Mouse (Mus musculus) ES-Bruce4 (cell line): ENCODE data around the gene Hes6. TPM values are rescaled to one million over a fixed set of nuclear protein-coding genes. Genes with fewer than 3 reads are reported as not detected.

Experiments
- H3K27ac ChIP-seq: 2 replicates; pipeline ENCODE4 v1.5.1; 2012; ENCODE audit warnings: low read length, inconsistent platforms; ENCODE audit not compliant: insufficient read depth
- H3K27me3 ChIP-seq: 2 replicates; pipeline ENCODE4 v1.6.1; 2012; ENCODE audit warnings: mild to moderate bottlenecking, low read length, inconsistent platforms; ENCODE audit not compliant: control insufficient read depth, poor library complexity, insufficient read depth, severe bottlenecking
- H3K36me3 ChIP-seq: 2 replicates; pipeline ENCODE4 v1.6.1; 2012; ENCODE audit warnings: inconsistent platforms, mild to moderate bottlenecking, low read length, moderate library complexity; ENCODE audit not compliant: control insufficient read depth, poor library complexity, insufficient read depth, severe bottlenecking
- H3K4me1 ChIP-seq: one replicate; pipeline ENCODE4 v1.8.1; 2011; ENCODE audit warnings: low read length; ENCODE audit not compliant: control insufficient read depth, insufficient read depth
- H3K4me3 ChIP-seq: 2 replicates; pipeline ENCODE4 v1.5.1; 2011; ENCODE audit warnings: low read depth, mild to moderate bottlenecking, low read length
- H3K9ac ChIP-seq: 2 replicates; pipeline ENCODE4 v1.6.1; 2012; ENCODE audit warnings: low read depth, mild to moderate bottlenecking, inconsistent platforms; ENCODE audit not compliant: poor library complexity, severe bottlenecking
- H3K9me3 ChIP-seq: replicated peaks from 2 replicates; pipeline ENCODE4 v1.6.1; 2012; ENCODE audit warnings: mild to moderate bottlenecking, low read length, inconsistent platforms; ENCODE audit not compliant: control insufficient read depth, poor library complexity, insufficient read depth, severe bottlenecking
- CTCF ChIP-seq: IDR thresholded peaks from one replicate; pipeline ENCODE4 v1.8.1; 2011; ENCODE audit warnings: low read depth, low read length
- EP300 ChIP-seq: IDR thresholded peaks from 2 replicates; pipeline ENCODE4 v1.6.1; 2011; ENCODE audit warnings: low read depth, low read length; ENCODE audit not compliant: insufficient read depth
- POLR2A ChIP-seq: IDR thresholded peaks from one replicate; pipeline ENCODE4 v1.8.1; 2011; ENCODE audit warnings: low read length; ENCODE audit not compliant: insufficient read depth
- polyA plus RNA-seq: library from polyadenylated mRNA; stranded (reverse); fragments of >200 nt; gene quantifications from 2 replicates; pipeline ENCODE4 v1.2.4, GENCODE M21; 2011; ENCODE audit warnings: low read depth; ENCODE audit not compliant: missing spikeins, insufficient read depth, insufficient read length

Gene Hes6
- polyA plus RNA-seq, 1 experiment, result 13.0 TPM

DNA sequence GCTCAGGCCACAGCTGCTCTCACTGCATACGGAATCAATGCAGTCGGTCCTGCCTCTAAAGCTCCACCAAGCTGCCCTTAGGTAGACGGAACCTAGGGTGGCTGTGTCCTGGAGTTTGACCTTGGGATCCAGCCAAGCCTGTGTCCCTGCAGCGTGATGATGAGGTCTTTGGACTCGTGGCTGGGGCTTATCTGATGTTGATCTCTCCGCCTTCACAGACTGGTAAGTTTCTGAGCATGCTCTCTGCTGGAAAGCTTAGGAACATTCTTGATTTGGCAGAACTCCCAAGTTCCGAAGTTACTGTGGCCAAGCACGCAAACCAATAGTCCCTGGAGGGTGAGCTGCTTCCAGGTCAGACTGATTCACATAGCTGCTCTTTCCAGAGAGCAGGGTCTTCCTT is 32.2 kb upstream of the Hes6 start:
- Histone ChIP-seq H3K27me3 (no peaks in the 10 kb centered on the region), H3K4me3 (no peak overlapping the region), H3K4me1 (no peaks in the 10 kb centered on the region), H3K9me3 (no peaks in the 10 kb centered on the region), H3K27ac (no peak overlapping the region), H3K36me3 (no peaks in the 10 kb centered on the region), H3K9ac (no peak overlapping the region)
- no peak for TF ChIP-seq POLR2A
- TF ChIP-seq CTCF, result no peak
- TF ChIP-seq EP300, result no peak

DNA sequence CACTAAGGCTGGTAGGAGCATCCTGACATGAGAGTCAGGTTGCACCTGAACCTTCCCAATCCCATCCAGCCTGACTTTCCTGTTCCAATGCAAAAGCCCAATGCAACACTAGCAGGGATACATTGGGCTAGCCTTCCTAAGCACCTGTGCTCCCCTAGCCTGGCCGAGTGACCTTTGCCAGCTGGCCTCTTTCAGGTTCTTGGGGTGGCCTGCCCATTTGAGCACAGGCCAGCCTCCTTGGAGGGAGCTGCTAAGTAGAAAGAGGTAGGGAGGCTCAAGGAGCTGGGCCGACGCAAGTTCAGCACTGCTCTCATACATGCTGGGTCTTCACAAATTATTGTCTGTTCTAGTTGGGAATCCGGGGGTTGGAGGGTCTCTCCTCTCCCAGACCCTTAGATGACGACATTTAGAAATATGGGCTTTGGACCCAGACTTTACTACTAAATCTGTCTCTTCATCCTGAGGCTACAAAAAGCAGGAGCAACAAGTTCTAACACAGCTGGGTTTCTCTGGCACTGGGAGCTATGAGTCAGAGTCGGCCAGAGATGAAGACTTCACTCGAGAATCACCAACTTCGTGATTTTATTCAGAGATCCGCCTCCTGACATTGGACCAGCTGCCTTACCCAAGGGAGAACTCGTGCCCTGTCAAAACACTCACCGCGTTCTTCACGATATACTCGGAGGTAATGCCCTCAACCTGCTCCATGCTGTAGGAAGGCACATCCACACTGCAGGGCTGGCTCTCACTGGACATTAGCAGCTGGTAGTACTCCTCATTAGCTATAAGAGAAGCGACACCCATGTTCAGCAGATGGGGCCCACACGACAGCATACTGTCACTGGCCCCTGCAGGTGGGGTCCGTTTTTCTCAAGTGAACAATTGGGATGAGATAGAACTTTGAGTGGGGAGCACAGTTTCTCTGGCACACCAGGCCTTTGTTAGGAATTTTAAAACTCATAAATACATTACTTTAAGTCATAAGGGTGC is 31.3 kb upstream of the Hes6 start:
- no peaks in the 10 kb centered on the region for H3K9me3 ChIP-seq
- H3K4me1 ChIP-seq, result no peaks in the 10 kb centered on the region
- H3K36me3 ChIP-seq, result no peaks in the 10 kb centered on the region
- TF ChIP-seq CTCF (no peak), POLR2A (no peak), EP300 (no peak)
- H3K9ac ChIP-seq, result no peak overlapping the region
- H3K27ac ChIP-seq, result no peak overlapping the region
- no peak overlapping the region for H3K4me3 ChIP-seq
- H3K27me3 ChIP-seq, result no peaks in the 10 kb centered on the region

DNA sequence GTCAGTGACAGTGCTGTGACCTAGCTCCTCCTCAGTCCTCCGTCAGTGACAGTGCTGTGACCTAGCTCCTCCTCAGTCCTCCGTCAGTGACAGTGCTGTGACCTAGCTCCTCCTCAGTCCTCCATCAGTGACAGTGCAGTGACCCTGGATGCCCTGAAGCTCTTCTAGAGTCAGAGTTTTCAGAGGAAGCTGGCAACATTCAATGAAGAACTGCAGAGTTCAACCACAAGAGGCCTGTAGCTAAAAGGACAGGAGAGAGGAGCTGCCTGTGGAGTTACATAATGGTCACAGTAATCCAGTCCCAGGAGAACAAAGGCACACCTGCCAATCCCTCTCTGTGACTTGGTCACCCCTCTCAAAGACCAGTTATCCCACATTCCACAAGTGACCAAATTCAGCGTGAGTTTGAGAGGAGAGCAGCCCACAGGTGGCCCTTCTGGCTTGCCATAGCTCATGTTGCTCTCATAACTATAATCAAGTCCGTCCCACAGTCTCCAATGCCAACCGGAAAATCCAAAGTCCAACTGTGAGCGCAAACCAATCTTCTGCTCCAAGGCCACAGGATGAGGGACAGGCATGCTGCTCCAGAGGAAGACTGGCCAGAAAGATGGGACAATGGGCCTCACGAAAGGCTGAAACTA is 28.6 kb upstream of the Hes6 start:
- no peak overlapping the region for H3K9ac ChIP-seq
- H3K4me1 ChIP-seq, result no peaks in the 10 kb centered on the region
- no peak overlapping the region for H3K27ac ChIP-seq
- no peaks in the 10 kb centered on the region for H3K27me3 ChIP-seq
- no peak overlapping the region for H3K4me3 ChIP-seq
- H3K36me3 ChIP-seq, result no peaks in the 10 kb centered on the region
- no peaks in the 10 kb centered on the region for H3K9me3 ChIP-seq
- no peak for TF ChIP-seq EP300
- TF ChIP-seq POLR2A, result no peak
- TF ChIP-seq CTCF, result no peak

DNA sequence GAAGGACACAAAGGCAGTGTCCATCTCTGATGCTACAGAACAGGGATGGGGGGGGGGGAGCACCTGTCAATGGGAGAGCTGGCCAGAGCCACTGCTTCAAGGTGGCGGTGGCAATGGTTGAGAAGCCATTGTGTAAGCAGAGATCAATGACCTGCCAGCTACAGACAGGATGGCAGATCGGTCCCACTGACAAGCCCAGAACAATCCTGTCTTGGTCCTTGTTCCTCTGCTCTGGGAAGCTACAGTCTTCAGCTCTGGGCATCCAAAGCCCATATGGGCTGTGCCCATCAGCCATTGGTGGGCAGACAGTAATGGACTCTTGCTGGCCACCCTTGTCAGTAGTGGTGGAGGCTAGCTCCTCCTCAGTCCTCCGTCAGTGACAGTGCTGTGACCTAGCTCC is 28.0 kb upstream of the Hes6 start:
- H3K27me3 ChIP-seq, result no peaks in the 10 kb centered on the region

DNA sequence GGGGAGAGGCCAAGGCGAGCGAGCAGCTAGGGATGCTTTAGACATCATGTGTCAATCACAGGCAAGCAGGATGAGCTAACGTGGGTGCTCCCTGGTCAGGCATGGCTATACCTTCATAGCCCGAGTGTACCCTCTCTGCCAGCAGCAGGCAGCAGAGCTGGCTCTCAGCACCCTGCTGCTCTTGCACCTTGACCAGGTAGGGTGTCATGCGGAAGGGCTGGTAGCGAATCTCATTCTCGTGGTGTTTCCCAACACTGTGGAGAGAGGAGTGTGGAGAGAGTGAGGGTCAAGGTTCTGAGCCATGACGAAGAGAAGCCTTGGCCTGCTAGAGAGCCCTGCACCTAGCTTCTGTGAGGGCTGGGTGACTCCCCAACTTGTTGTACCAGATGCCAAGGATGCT is 25.9 kb upstream of the Hes6 start:
- Histone ChIP-seq H3K9ac (no peak overlapping the region), H3K4me1 (no peaks in the 10 kb centered on the region)
- TF ChIP-seq CTCF (no peak), EP300 (no peak), POLR2A (no peak)

More for the DNA sequence above, 28.0 kb upstream of the Hes6 start:
- no peak for TF ChIP-seq POLR2A
- no peak for TF ChIP-seq EP300
- TF ChIP-seq CTCF, result no peak
- Histone ChIP-seq H3K4me1 (no peaks in the 10 kb centered on the region), H3K36me3 (no peaks in the 10 kb centered on the region), H3K9me3 (no peaks in the 10 kb centered on the region), H3K27ac (no peak overlapping the region), H3K9ac (no peak overlapping the region), H3K4me3 (no peak overlapping the region)

DNA sequence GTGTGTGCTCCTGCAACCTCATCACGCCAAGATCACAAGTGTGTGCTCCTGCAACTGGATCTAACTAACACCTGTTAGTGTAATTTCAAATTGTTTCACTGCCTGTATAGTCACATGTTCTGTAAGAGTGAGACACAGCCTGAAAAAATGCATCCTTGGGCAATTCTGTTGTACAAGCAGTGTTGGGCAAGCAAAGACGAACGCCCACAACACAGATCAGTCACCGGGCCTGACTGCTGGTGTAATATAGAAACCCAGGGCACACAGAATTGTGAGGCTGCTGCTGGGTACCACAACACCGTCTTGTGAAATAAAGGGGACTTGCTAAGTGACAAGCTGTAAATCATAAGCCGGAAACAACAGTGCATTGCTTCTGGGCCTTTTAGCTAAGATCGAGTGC is 23.7 kb upstream of the Hes6 start:
- no peak overlapping the region for H3K9ac ChIP-seq
- TF ChIP-seq POLR2A (no peak), CTCF (no peak), EP300 (no peak)
- H3K27me3 ChIP-seq, result no peaks in the 10 kb centered on the region
- H3K27ac ChIP-seq, result no peak overlapping the region
- no peaks in the 10 kb centered on the region for H3K36me3 ChIP-seq
- no peaks in the 10 kb centered on the region for H3K9me3 ChIP-seq
- no peak overlapping the region for H3K4me3 ChIP-seq
- no peaks in the 10 kb centered on the region for H3K4me1 ChIP-seq

More for the DNA sequence above, 25.9 kb upstream of the Hes6 start:
- Histone ChIP-seq H3K27me3 (no peaks in the 10 kb centered on the region), H3K27ac (no peak overlapping the region), H3K36me3 (no peaks in the 10 kb centered on the region), H3K9me3 (no peaks in the 10 kb centered on the region), H3K4me3 (no peak overlapping the region)
